Mouse (Mus musculus): ENCODE data around the gene Edf1. TPM values are rescaled to one million over a fixed set of nuclear protein-coding genes. Genes with fewer than 3 reads are reported as not detected.

The Edf1 gene
- polyA plus RNA-seq, 1 experiment from 2014 or later: 311 TPM

DNA sequence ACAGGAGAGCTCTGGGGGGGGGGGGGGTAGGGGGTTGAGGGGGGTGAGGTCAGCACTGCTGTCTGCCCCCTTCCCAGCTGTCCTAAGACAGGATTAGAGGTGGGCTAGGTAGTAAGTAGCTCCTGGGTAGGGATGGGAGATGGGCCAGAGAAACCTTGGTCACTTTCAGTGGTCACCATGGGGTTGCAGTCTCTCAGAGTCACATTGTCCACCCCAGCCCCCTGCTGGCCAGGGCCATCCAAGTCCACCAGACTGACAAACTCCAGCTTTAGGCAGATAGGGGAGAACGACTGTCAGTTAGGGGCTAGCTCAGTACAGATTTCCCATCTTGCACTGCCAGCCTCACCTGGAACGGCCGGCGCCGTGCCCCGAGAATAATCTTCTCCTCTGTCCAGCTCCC lies 8.9 kb downstream of the Edf1 start:
- H3K9ac ChIP-seq: no peak overlapping the region
- H3K36me3 ChIP-seq: peaks cover 94% of the 10 kb centered on the region
- H3K4me2 ChIP-seq: no peak overlapping the region
- H3K4me3 ChIP-seq: no peak overlapping the region
- no peaks in the 10 kb centered on the region for H3K27me3 ChIP-seq (replicated peaks)
- H3K27ac ChIP-seq: no peak overlapping the region
- WGBS (ENCODE audit: insufficient replicate concordance): 83% methylated on average over 6 of the region's 6 CpGs
- ATAC-seq: no peak
- no peaks in the 10 kb centered on the region for H3K9me3 ChIP-seq (replicated peaks)
- H3K4me1 ChIP-seq: peaks cover 16% of the 10 kb centered on the region

DNA sequence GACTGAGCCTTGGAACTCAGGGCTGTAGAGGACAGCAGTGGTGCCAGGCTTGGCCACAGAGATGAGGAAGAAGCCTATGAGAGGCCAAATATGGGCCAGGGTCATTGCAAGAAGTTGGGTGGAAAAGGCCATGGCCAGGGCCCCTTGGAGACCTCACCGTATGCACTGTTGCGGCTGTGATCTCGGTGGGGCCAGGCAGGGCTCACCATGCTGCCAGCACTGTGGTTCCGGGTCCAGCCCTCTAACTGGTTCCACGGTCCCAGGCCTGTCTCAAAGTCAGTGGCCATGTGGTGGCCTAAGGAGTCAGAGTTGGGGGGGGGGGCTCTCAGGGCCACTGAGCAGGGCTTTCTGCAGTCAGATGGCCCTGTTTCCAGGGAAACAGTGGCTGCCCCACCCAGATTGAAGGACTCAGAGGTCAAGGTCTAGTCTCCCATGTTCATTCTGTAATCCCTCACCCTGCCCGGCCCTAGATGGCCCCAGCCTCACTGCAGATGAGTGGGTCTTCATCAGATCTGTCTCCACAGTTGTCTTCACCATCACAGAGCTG lies 10.9 kb downstream of the Edf1 start:
- Histone ChIP-seq H3K36me3 (peaks cover 81% of the 10 kb centered on the region), H3K4me3 (no peak overlapping the region), H3K4me1 (peaks cover 25% of the 10 kb centered on the region), H3K27me3 (replicated peaks) (no peaks in the 10 kb centered on the region), H3K9ac (no peak overlapping the region), H3K27ac (0 out of 2 replicates have a peak overlapping the region, but pooled peaks have one; percentile 30), H3K9me3 (replicated peaks) (no peaks in the 10 kb centered on the region), H3K4me2 (no peak overlapping the region)
- WGBS (ENCODE audit: insufficient replicate concordance): 80% methylated on average over 6 of the region's 6 CpGs
- no peak for ATAC-seq

GRCm38 (mm10) chr2:25569323-25569722 lies 11.7 kb downstream of the Edf1 start:
- 75% methylated on average over 3 of the region's 3 CpGs for WGBS (ENCODE audit: insufficient replicate concordance)

DNA sequence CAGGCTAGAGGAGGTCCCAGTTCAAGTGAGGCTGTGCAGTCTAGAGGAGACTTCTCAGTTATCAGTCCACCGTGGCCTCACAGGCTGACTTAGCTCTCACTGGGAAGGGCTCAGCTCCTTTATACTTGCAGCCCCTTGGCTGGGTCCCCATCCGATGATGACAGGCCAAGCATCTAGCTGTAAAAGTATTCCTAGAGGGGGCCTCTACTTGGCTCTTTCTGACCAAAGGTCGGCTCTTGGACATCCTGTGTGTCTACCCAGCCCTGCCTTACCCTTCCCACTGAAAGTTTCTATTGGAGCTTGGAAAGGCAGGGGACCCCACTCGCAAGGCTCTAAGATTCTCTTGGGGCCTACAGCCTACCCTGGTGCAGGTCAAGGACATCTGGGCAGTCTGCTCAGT lies 13.6 kb downstream of the Edf1 start:
- no peak overlapping the region for H3K9ac ChIP-seq
- WGBS (ENCODE audit: insufficient replicate concordance): 68% methylated on average over 4 of the region's 4 CpGs
- peaks cover 55% of the 10 kb centered on the region for H3K36me3 ChIP-seq
- ATAC-seq: no peak
- H3K27ac ChIP-seq: 0 out of 2 replicates have a peak overlapping the region, but pooled peaks have one; percentile 7
- H3K9me3 ChIP-seq (replicated peaks): no peaks in the 10 kb centered on the region
- peaks cover 10% of the 10 kb centered on the region for H3K27me3 ChIP-seq (replicated peaks)
- no peak overlapping the region for H3K4me2 ChIP-seq
- H3K4me3 ChIP-seq: no peak overlapping the region
- H3K4me1 ChIP-seq: peaks cover 45% of the 10 kb centered on the region

More at GRCm38 (mm10) chr2:25569323-25569722, 11.7 kb downstream of the Edf1 start:
- Histone ChIP-seq H3K9ac (no peak overlapping the region), H3K27ac (no peak overlapping the region), H3K4me1 (peaks cover 33% of the 10 kb centered on the region), H3K4me3 (no peak overlapping the region), H3K27me3 (replicated peaks) (no peaks in the 10 kb centered on the region), H3K4me2 (no peak overlapping the region), H3K36me3 (peaks cover 73% of the 10 kb centered on the region), H3K9me3 (replicated peaks) (no peaks in the 10 kb centered on the region)
- no peak for ATAC-seq

DNA sequence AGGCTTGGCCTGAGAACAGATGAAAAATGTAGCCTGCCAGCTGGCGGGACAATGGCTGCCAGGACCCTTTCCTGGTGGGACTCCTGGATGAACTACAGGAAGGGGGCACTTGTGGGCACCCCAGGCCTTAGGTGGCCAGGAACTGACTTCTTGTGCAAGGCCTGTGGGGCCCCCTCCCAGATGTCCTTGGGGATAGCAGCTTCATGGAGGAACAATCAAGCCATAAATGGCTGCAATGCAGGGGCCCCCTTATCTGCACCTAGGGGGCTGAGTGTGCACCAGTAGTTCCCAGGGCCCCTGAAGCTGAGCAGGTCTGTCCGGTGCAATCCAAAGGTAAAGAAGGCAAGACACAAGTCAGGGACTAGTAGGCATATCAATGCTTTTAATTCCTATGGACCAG lies 15.4 kb downstream of the Edf1 start:
- 53% methylated on average over 2 of the region's 2 CpGs for WGBS (ENCODE audit: insufficient replicate concordance)
- peaks cover 38% of the 10 kb centered on the region for H3K36me3 ChIP-seq
- H3K27ac ChIP-seq: no peak overlapping the region
- H3K9me3 ChIP-seq (replicated peaks): no peaks in the 10 kb centered on the region
- no peak for ATAC-seq
- peaks cover 55% of the 10 kb centered on the region for H3K4me1 ChIP-seq
- peaks cover 28% of the 10 kb centered on the region for H3K27me3 ChIP-seq (replicated peaks)
- peak overlapping the region; percentile 64; the same call in 1 of the 2 replicates for H3K4me3 ChIP-seq
- H3K4me2 ChIP-seq: peak overlapping the region; percentile 83
- H3K9ac ChIP-seq: peak overlapping the region; percentile 70

- no peak for ATAC-seq
- Histone ChIP-seq H3K36me3 (peaks cover 28% of the 10 kb centered on the region), H3K4me1 (peaks cover 60% of the 10 kb centered on the region), H3K9ac (peak overlapping the region; percentile 70), H3K27me3 (replicated peaks) (peaks cover 39% of the 10 kb centered on the region), H3K9me3 (replicated peaks) (no peaks in the 10 kb centered on the region), H3K27ac (peak overlapping the region; percentile 57), H3K4me3 (peak overlapping the region; percentile 64), H3K4me2 (peak overlapping the region; percentile 83)
- WGBS (ENCODE audit: insufficient replicate concordance): 15% methylated on average over 11 of the region's 11 CpGs
Measured at GRCm38 (mm10) chr2:25574136-25574535, 16.5 kb downstream of the Edf1 start.

- no peaks in the 10 kb centered on the region for H3K9me3 ChIP-seq (replicated peaks)
- peak; percentile 96 for ATAC-seq
- H3K4me2 ChIP-seq: peak within 1 kb of the TSS; percentile 83
- peaks cover 46% of the 10 kb centered on the region for H3K27me3 ChIP-seq (replicated peaks)
- peak within 1 kb of the TSS; percentile 64 for H3K4me3 ChIP-seq
- WGBS (ENCODE audit: insufficient replicate concordance): under 1% methylated on average over 41 of the region's 45 CpGs
- peaks cover 21% of the 10 kb centered on the region for H3K36me3 ChIP-seq
- H3K4me1 ChIP-seq: peaks cover 67% of the 10 kb centered on the region
- H3K27ac ChIP-seq: peak within 1 kb of the TSS; percentile 63
- peak within 1 kb of the TSS; percentile 70 for H3K9ac ChIP-seq
Measured at GRCm38 (mm10) chr2:25574579-25575431, 17.2 kb downstream of the Edf1 start, which contains the start of the genes Mamdc4 and Phpt1. Mamdc4 (minus strand) TSS chr2:25574845. Phpt1 (minus strand) TSS chr2:25575224.

DNA sequence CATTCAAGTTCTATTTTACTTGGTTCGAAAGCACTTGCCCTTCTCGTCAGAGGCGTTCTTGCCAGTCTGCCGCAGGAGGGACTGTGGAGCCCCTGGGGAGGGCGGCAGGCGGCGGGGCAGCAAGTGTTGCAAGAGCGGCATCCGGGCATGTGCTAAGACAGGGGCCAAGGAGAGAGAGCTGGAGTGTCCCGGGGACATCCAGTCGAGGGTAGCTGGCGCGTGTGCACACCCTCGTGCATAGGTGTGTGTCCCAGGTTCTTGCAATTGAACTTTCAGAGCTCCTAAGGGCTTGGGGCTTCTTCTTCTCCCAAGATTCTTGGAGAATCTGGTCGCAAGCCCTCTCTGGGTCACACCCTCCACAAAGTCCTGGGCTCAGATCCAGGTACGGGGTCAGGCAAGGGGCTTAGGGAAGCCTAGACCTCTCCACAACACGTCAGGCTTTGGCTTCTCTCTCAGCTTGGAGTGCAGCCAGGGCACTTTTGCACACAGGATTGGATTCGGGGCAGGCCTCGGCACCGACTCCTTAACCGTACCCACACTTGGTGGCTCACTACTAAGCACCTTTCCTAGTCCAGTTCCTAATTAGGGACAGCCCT lies 17.9 kb downstream of the Edf1 start:
- H3K4me1 ChIP-seq: peaks cover 73% of the 10 kb centered on the region
- peaks cover 53% of the 10 kb centered on the region for H3K27me3 ChIP-seq (replicated peaks)

DNA sequence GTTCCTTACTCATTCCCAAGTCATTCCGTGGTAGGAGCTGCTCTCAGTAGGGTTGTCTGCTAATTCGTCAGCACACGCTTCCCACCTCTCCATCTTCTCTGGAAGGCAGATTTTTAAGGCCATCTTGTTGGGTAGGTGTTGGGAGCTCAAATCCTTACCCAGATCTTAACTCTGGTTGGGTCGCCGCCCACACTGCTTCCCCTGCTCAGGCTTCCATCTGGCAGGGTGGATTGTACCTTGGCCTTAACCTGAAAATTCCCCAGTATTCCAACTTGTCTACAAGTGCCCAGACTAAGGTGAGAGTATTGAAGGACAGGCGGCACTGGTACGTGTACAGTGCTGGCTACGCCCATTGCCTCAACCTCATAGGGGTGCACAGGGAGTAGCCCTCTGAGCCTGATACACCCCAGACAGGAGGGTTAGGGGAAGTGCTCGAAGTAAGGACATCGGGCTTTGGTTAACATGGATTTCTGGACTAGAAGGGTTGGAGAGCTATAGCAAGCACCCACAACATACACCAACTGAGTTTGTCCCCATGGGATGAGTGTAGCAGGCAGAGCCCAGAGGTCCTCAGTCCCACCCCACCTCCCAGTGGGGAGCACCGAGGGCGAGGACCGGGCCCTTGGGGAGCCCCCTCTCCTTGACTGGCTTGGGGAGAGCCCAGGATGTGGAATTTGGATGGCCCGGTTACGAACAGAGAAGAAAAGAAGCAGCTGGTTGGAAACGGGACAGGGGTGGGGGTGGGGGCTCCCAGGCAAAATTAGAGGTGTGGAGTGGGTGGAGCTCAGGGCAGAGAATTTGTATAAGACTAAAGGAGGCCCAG lies 18.6 kb downstream of the Edf1 start:
- Histone ChIP-seq H3K9me3 (replicated peaks) (no peaks in the 10 kb centered on the region), H3K27ac (no peak overlapping the region), H3K27me3 (replicated peaks) (peaks cover 60% of the 10 kb centered on the region), H3K9ac (no peak overlapping the region), H3K4me3 (no peak overlapping the region), H3K4me2 (peak overlapping the region; percentile 83), H3K4me1 (peaks cover 76% of the 10 kb centered on the region), H3K36me3 (peaks cover 10% of the 10 kb centered on the region; the same call in 1 of the 2 replicates)
- no peak for ATAC-seq
- 75% methylated on average over 16 of the region's 16 CpGs for WGBS (ENCODE audit: insufficient replicate concordance)

More for the DNA sequence above, 17.9 kb downstream of the Edf1 start:
- no peak for ATAC-seq
- Histone ChIP-seq H3K27ac (peak overlapping the region; percentile 63; the same call in 1 of the 2 replicates), H3K36me3 (peaks cover 15% of the 10 kb centered on the region; the same call in 1 of the 2 replicates), H3K4me2 (peak overlapping the region; percentile 83), H3K9ac (peak overlapping the region; percentile 70), H3K9me3 (replicated peaks) (no peaks in the 10 kb centered on the region), H3K4me3 (peak overlapping the region; percentile 64)
- WGBS (ENCODE audit: insufficient replicate concordance): 22% methylated on average over 21 of the region's 21 CpGs

- H3K9me3 ChIP-seq (replicated peaks): no peaks in the 10 kb centered on the region
- H3K9ac ChIP-seq: no peak overlapping the region
- no peak for ATAC-seq
- peak overlapping the region; percentile 44 for H3K4me2 ChIP-seq
- H3K4me1 ChIP-seq: peaks cover 82% of the 10 kb centered on the region
- H3K27ac ChIP-seq: no peak overlapping the region
- 19% methylated on average over 92 of the region's 92 CpGs for WGBS (ENCODE audit: insufficient replicate concordance)
- peak overlapping the region; percentile 28 for H3K4me3 ChIP-seq
- H3K27me3 ChIP-seq (replicated peaks): peaks cover 62% of the 10 kb centered on the region
- 0 out of 2 replicates have a peak, but pooled peaks cover 2% of the 10 kb centered on the region for H3K36me3 ChIP-seq
Measured at GRCm38 (mm10) chr2:25576965-25577891, 19.6 kb downstream of the Edf1 start.
